Mouse (Mus musculus) heart, postnatal 0 days (tissue): ENCODE results near the gene Mettl7a2. TPM values are rescaled to one million over a fixed set of nuclear protein-coding genes. Genes with fewer than 3 reads are reported as not detected.

Experiments used
- ATAC-seq: fragments of 200-750 bp; cut with Nextera tagmentation; 2 replicates; pipeline ENCODE4 v1.8.0; 2017; ENCODE audit warnings: low read depth, moderate number of reproducible peaks, moderate library complexity; ENCODE audit not compliant: insufficient read depth
- DNase-seq: peaks from one replicate; pipeline ENCODE4 v3.0.0-alpha.2; 2016; ENCODE audit warnings: low spot score
- H3K27ac ChIP-seq: fragments of 300-500 bp; sonication (generic); 2 replicates; pipeline ENCODE4 v1.5.1; 2014; ENCODE audit warnings: low read depth, mild to moderate bottlenecking
- H3K27me3 ChIP-seq: fragments of 300-500 bp; sonication (generic); 2 replicates; pipeline ENCODE4 v1.6.1; 2014; ENCODE audit warnings: low read length, mixed read lengths; ENCODE audit not compliant: control insufficient read depth, insufficient read depth
- H3K36me3 ChIP-seq: fragments of 300-500 bp; sonication (generic); replicated peaks from 2 replicates; pipeline ENCODE4 v1.6.1; 2014; ENCODE audit warnings: low read length, mixed read lengths; ENCODE audit not compliant: control insufficient read depth, insufficient read depth
- H3K4me1 ChIP-seq: fragments of 300-500 bp; sonication (generic); 2 replicates; pipeline ENCODE4 v1.6.1; 2014; ENCODE audit warnings: antibody characterized with exemption; ENCODE audit not compliant: control insufficient read depth, insufficient read depth
- H3K4me2 ChIP-seq: fragments of 300-500 bp; sonication (generic); 2 replicates; pipeline ENCODE4 v1.6.1; 2014; ENCODE audit warnings: low read depth, mild to moderate bottlenecking, low read length, moderate library complexity
- H3K4me3 ChIP-seq: fragments of 300-500 bp; sonication (generic); 2 replicates; pipeline ENCODE4 v1.5.1; 2014; ENCODE audit warnings: low read depth, low read length
- H3K9ac ChIP-seq: fragments of 300-500 bp; sonication (generic); replicated peaks from 2 replicates; pipeline ENCODE4 v1.6.1; 2014; ENCODE audit warnings: low read depth, low read length, mixed read lengths
- H3K9me3 ChIP-seq: fragments of 300-500 bp; sonication (generic); replicated peaks from 2 replicates; pipeline ENCODE4 v1.6.1; 2016; ENCODE audit warnings: low read length; ENCODE audit not compliant: control insufficient read depth
- CTCF ChIP-seq: IDR thresholded peaks from 2 replicates; pipeline ENCODE4 v1.5.1; 2016; ENCODE audit warnings: antibody characterized with exemption, control low read depth, low read depth
- EP300 ChIP-seq: IDR thresholded peaks from 2 replicates; pipeline ENCODE4 v1.6.1; 2016; ENCODE audit warnings: antibody characterized with exemption, low read depth
- WGBS: fragments of 180-500 bp; shearing (Covaris S2); extraction: QIAGEN DNeasy Blood & Tissue Kit; methylation state at CpG from one replicate; pipeline ENCODE4 v1.1.7; 2014; 5-methylcytosine and 5-hydroxymethylcytosine counted together
- polyA plus RNA-seq: library from polyadenylated mRNA; unstranded; fragments of >200 nt; fragmentation: Nextera tagmentation; extraction: Ambion mirVana; gene quantifications from 2 replicates; pipeline ENCODE4 v1.2.1, GENCODE M21; 2015
- total RNA-seq: library from RNA; depleted of rRNA; stranded (reverse); fragments of >200 nt; gene quantifications from 2 replicates; pipeline ENCODE4 v1.2.3, GENCODE M21; 2014; ENCODE audit warnings: low replicate concordance; rRNA removed

Gene Mettl7a2
- total and polyA plus RNA-seq, 2 experiments from 2014 or later: not detected

GRCm38 (mm10) chr15:100402347-100402746 lies 49.3 kb downstream of the Mettl7a2 start:
- TF ChIP-seq EP300: no peak
- TF ChIP-seq CTCF: no peak
- WGBS: 84% methylated on average over 14 of the region's 14 CpGs
- ATAC-seq (no peak), DNase-seq (no peak)
- H3K9ac ChIP-seq: no peak overlapping the region
- H3K27ac ChIP-seq: no peak overlapping the region
- peaks cover 87% of the 10 kb centered on the region for H3K36me3 ChIP-seq
- no peaks in the 10 kb centered on the region for H3K9me3 ChIP-seq
- no peak overlapping the region for H3K4me3 ChIP-seq
- no peaks in the 10 kb centered on the region for H3K4me1 ChIP-seq
- no peaks in the 10 kb centered on the region for H3K27me3 ChIP-seq
- no peak overlapping the region for H3K4me2 ChIP-seq

- no peak overlapping the region for H3K27ac ChIP-seq
- H3K9ac ChIP-seq: no peak overlapping the region
- TF ChIP-seq EP300 (no peak), CTCF (no peak)
- H3K4me2 ChIP-seq: no peak overlapping the region
- H3K4me1 ChIP-seq: no peaks in the 10 kb centered on the region
- H3K36me3 ChIP-seq: peaks cover 86% of the 10 kb centered on the region
- H3K9me3 ChIP-seq: no peaks in the 10 kb centered on the region
- H3K27me3 ChIP-seq: no peaks in the 10 kb centered on the region
- DNase-seq (no peak), ATAC-seq (no peak)
- no peak overlapping the region for H3K4me3 ChIP-seq
- 90% methylated on average over 4 of the region's 4 CpGs for WGBS
Measured at GRCm38 (mm10) chr15:100402798-100403197, 49.8 kb downstream of the Mettl7a2 start.

GRCm38 (mm10) chr15:100403318-100404000 lies 50.5 kb downstream of the Mettl7a2 start:
- ATAC-seq (no peak), DNase-seq (no peak)
- peaks cover 86% of the 10 kb centered on the region for H3K36me3 ChIP-seq
- H3K9ac ChIP-seq: no peak overlapping the region
- WGBS: 89% methylated on average over 16 of the region's 16 CpGs
- H3K27ac ChIP-seq: no peak overlapping the region
- H3K4me2 ChIP-seq: no peak overlapping the region
- no peak overlapping the region for H3K4me3 ChIP-seq
- H3K4me1 ChIP-seq: no peaks in the 10 kb centered on the region
- TF ChIP-seq EP300 (no peak), CTCF (no peak)
- no peaks in the 10 kb centered on the region for H3K27me3 ChIP-seq
- no peaks in the 10 kb centered on the region for H3K9me3 ChIP-seq

DNA sequence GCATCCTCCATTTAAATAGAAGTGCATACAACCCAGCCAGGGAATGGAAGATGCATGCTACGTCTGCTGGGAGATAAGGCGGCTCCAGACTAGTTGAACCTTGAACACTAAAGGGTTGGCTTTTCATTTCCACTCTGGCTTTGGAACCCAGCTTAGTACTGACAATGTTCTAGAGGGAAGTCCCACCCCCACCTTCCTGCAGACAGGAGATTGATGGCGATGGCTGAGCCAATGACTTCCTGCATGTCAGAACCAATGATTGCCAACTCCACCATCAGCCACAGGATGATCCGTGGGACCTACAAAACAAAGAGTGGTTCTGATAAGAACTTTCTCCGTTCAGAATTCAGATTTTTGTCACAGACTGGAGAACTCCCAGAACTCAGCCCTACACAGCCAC lies 53.1 kb downstream of the Mettl7a2 start:
- ATAC-seq: no peak
- Histone ChIP-seq H3K9ac (no peak overlapping the region), H3K27ac (no peak overlapping the region), H3K4me3 (no peak overlapping the region), H3K9me3 (no peaks in the 10 kb centered on the region), H3K27me3 (no peaks in the 10 kb centered on the region), H3K4me1 (no peaks in the 10 kb centered on the region), H3K36me3 (peaks cover 77% of the 10 kb centered on the region), H3K4me2 (no peak overlapping the region)
- no peak for DNase-seq
- WGBS: 54% methylated on average over 5 of the region's 5 CpGs
- no peak for TF ChIP-seq CTCF
- no peak for TF ChIP-seq EP300

GRCm38 (mm10) chr15:100410918-100411672 lies 58.1 kb downstream of the Mettl7a2 start:
- DNase-seq (no peak), ATAC-seq (0 out of 2 replicates have a peak, but pooled peaks have one; percentile 33)
- no peak overlapping the region for H3K4me2 ChIP-seq
- H3K9ac ChIP-seq: no peak overlapping the region
- H3K27ac ChIP-seq: no peak overlapping the region
- H3K9me3 ChIP-seq: no peaks in the 10 kb centered on the region
- H3K36me3 ChIP-seq: peaks cover 36% of the 10 kb centered on the region
- TF ChIP-seq EP300 (no peak), CTCF (no peak)
- WGBS: 67% methylated on average over 14 of the region's 14 CpGs
- no peak overlapping the region for H3K4me3 ChIP-seq
- H3K4me1 ChIP-seq: 0 out of 2 replicates have a peak, but pooled peaks cover 15% of the 10 kb centered on the region
- no peaks in the 10 kb centered on the region for H3K27me3 ChIP-seq

Other genes starting within 250 kb of the Mettl7a2 start
- 12.1 and 51.4 TPM in 2 replicates for gene Atf1, start 125.4 kb upstream of the Mettl7a2 start, total RNA-seq
- gene Atf1, start 125.4 kb upstream of the Mettl7a2 start, polyA plus RNA-seq: 33.1 and 33.9 TPM in 2 replicates
- gene Tmprss12, start 72.4 kb upstream of the Mettl7a2 start, total RNA-seq: not detected in 2 replicates
- not detected in 2 replicates for gene Tmprss12, start 72.4 kb upstream of the Mettl7a2 start, polyA plus RNA-seq
- gene Mettl7a1, start 49.1 kb upstream of the Mettl7a2 start, total RNA-seq: 23.6 and 31.0 TPM in 2 replicates
- 7.0 and 7.1 TPM in 2 replicates for gene Mettl7a1, start 49.1 kb upstream of the Mettl7a2 start, polyA plus RNA-seq
- gene Mettl7a3, start 18.3 kb upstream of the Mettl7a2 start, total RNA-seq: 0.08 TPM in 1 of 2 replicates, not detected in the other
- not detected in 2 replicates for gene Mettl7a3, start 18.3 kb upstream of the Mettl7a2 start, polyA plus RNA-seq
- gene Methig1, start 51 bp upstream of the Mettl7a2 start, total RNA-seq: not detected in 2 replicates
- gene Methig1, start 51 bp upstream of the Mettl7a2 start, polyA plus RNA-seq: not detected in 2 replicates
- not detected in 2 replicates for gene Higd1c, start 11.3 kb downstream of the Mettl7a2 start, total RNA-seq
- not detected in 2 replicates for gene Higd1c, start 11.3 kb downstream of the Mettl7a2 start, polyA plus RNA-seq
- gene Gm5475, start 68.9 kb downstream of the Mettl7a2 start, total RNA-seq: not detected in 2 replicates
- gene Gm5475, start 68.9 kb downstream of the Mettl7a2 start, polyA plus RNA-seq: 0.04 TPM in 1 of 2 replicates, not detected in the other
- gene Slc11a2, start 71.9 kb downstream of the Mettl7a2 start, total RNA-seq: 18.0 and 66.7 TPM in 2 replicates
- 12.0 and 13.9 TPM in 2 replicates for gene Slc11a2, start 71.9 kb downstream of the Mettl7a2 start, polyA plus RNA-seq
- 18.5 and 25.5 TPM in 2 replicates for gene Letmd1, start 115.8 kb downstream of the Mettl7a2 start, total RNA-seq
- 7.5 and 7.6 TPM in 2 replicates for gene Letmd1, start 115.8 kb downstream of the Mettl7a2 start, polyA plus RNA-seq
- 5.1 and 6.0 TPM in 2 replicates for gene Csrnp2, start 142.3 kb downstream of the Mettl7a2 start, total RNA-seq
- gene Csrnp2, start 142.3 kb downstream of the Mettl7a2 start, polyA plus RNA-seq: 4.6 and 5.0 TPM in 2 replicates
- gene Tfcp2, start 198.8 kb downstream of the Mettl7a2 start, total RNA-seq: 9.9 and 11.0 TPM in 2 replicates
- 11.2 and 13.9 TPM in 2 replicates for gene Tfcp2, start 198.8 kb downstream of the Mettl7a2 start, polyA plus RNA-seq
- 6.0 and 18.8 TPM in 2 replicates for gene Pou6f1, start 246.8 kb downstream of the Mettl7a2 start, total RNA-seq
- gene Pou6f1, start 246.8 kb downstream of the Mettl7a2 start, polyA plus RNA-seq: 3.2 and 5.2 TPM in 2 replicates